Mouse (Mus musculus) spleen, adult 2 months (tissue): ENCODE data around the gene Ptbp3. TPM values are rescaled to one million over a fixed set of nuclear protein-coding genes. Genes with fewer than 3 reads are reported as not detected.

Experiments used
- DNase-seq, 2 experiments: peaks; one replicate each; pipeline versions ENCODE4 v3.0.0 to v3.0.0-alpha.2; 2012 to 2021; ENCODE audit warnings: low spot score in 2 of 2, low read depth in 1 of 2
- H3K27ac ChIP-seq: fragments of 200-500 bp; 2 replicates; pipeline ENCODE4 v1.5.1; 2012; ENCODE audit warnings: low read length, inconsistent platforms; ENCODE audit not compliant: insufficient read depth
- H3K27me3 ChIP-seq: fragments of 200-500 bp; 2 replicates; pipeline ENCODE4 v1.6.1; 2012; ENCODE audit warnings: mild to moderate bottlenecking, moderate library complexity, low read length, inconsistent platforms; ENCODE audit not compliant: control insufficient read depth, insufficient read depth
- H3K36me3 ChIP-seq: fragments of 200-500 bp; 2 replicates; pipeline ENCODE4 v1.6.1; 2012; ENCODE audit warnings: mild to moderate bottlenecking, low read length, inconsistent platforms; ENCODE audit not compliant: control insufficient read depth, insufficient read depth
- H3K4me1 ChIP-seq: fragments of 200-500 bp; 2 replicates; pipeline ENCODE4 v1.6.1; 2011; ENCODE audit warnings: inconsistent platforms; ENCODE audit not compliant: control insufficient read depth, insufficient read depth, insufficient read length
- H3K4me3 ChIP-seq: fragments of 200-500 bp; 2 replicates; pipeline ENCODE4 v1.5.1; 2011; ENCODE audit warnings: mild to moderate bottlenecking, inconsistent platforms; ENCODE audit not compliant: insufficient read depth, insufficient read length; ENCODE audit errors: extremely low read depth
- CTCF ChIP-seq: fragments of 200-500 bp; IDR thresholded peaks from 2 replicates; pipeline ENCODE4 v1.5.1; 2011; ENCODE audit warnings: mild to moderate bottlenecking, inconsistent platforms; ENCODE audit not compliant: insufficient read depth, insufficient read length, insufficient replicate concordance; ENCODE audit errors: extremely low read depth
- POLR2A ChIP-seq: fragments of 200-500 bp; IDR thresholded peaks from 2 replicates; pipeline ENCODE4 v1.6.1; 2011; ENCODE audit warnings: low read depth, low read length, inconsistent platforms
- WGBS: fragments of 180-500 bp; shearing (Covaris S2); methylation state at CpG from one replicate; pipeline ENCODE4 v1.1.7; 2018; 5-methylcytosine and 5-hydroxymethylcytosine counted together
- polyA plus RNA-seq: library from polyadenylated mRNA; depleted of rRNA; stranded (reverse); fragments of >200 nt; gene quantifications from 2 replicates; pipeline ENCODE4 v1.2.3, GENCODE M21; 2012

Gene Ptbp3
- polyA plus RNA-seq, 1 experiment = 49.8 TPM

DNA sequence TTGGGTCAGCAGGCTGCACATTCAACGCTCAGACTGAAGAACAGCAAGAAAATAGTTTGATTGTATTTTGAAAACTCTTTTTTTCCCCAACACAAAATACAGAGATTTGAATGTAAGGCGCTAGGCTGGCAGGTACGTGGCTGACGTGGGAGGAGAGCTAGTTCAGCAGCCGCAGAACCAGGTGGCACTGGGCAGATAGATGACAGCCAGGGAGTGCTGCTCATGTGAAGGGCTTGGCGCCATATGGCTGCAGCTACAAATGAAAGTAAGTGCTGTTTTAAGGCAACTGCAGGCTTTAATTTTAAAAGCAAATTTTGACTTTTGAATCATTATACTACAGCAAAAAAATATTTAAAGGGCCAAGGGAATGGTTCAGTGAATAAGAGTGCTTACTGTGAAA is 86.7 kb downstream of the Ptbp3 start:
- H3K4me1 ChIP-seq = no peaks in the 10 kb centered on the region; the same call in 1 of the 2 replicates
- DNase-seq = no peak
- WGBS = 73% methylated on average over 6 of the region's 6 CpGs
- TF ChIP-seq CTCF (no peak), POLR2A (no peak)
- no peaks in the 10 kb centered on the region for H3K27me3 ChIP-seq
- no peak overlapping the region for H3K27ac ChIP-seq
- H3K36me3 ChIP-seq = no peaks in the 10 kb centered on the region
- H3K4me3 ChIP-seq = no peak overlapping the region

DNA sequence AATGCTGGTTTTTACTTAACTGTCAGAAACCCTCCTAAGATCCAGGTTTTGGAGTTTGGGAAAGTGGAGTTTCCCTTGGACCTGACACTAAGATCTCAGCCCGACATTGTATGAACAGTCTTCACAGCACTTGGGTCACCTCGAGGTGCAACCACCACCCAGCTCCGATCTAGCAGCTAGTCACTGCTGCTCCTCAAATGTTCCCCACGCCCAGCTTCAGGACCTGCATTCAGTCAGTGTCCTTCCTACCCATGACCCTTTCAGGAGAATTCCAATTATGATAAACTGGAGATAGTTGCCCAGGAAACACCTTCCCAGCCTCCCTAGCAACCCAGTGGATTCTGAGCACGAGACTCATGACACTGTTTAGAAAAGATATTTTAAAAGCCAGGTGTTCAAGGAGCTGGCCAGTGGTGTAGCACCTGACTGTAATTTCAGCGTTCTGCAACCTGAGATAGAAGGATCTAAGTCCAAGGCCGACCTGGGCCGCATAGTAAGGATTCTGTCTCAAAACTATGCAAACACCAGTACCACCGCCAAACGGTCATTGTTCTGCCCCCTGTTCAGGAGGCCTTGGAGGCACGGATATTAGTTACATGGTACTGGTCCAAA is 87.9 kb downstream of the Ptbp3 start:
- 90% methylated on average over 11 of the region's 11 CpGs for WGBS
- Histone ChIP-seq H3K27me3 (no peaks in the 10 kb centered on the region), H3K27ac (no peak overlapping the region), H3K4me1 (no peaks in the 10 kb centered on the region; the same call in 1 of the 2 replicates), H3K36me3 (no peaks in the 10 kb centered on the region), H3K4me3 (no peak overlapping the region)
- no peak for TF ChIP-seq POLR2A
- no peak for TF ChIP-seq CTCF
- no peak for DNase-seq

DNA sequence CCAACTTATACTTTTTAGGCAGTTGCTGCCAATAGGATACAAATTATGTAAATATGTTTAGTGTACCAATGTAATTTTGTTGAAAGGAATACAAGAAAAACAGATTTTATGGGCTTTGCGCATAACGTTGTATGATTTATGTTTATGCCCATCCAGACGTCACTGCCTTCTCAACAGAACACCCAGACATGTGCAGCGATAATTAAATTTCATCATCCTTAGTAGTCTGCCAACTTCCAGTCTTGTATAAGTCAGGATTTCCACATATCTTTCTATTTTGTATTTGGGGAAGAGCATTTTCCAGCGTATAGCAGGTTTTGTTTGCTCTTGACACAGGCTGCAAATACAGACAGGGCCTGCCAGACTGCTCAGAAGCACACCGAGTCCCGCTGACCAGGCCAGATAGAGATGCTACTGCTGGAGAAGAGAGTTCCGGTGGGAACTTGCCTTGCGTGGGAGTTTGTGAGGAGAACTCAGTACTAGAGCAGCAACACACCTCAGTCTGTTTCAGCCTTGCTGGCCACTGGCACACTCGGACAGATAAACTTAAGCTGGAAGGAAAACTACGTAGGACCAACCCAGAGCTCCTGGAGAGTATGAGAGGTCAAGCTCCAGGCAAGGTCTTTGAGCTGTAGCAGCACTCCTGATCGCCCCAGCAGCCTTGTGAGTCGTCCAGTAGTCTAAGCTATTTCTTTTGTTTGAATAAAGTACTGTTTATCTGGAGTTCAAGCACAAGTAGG is 89.8 kb downstream of the Ptbp3 start:
- H3K4me3 ChIP-seq = no peak overlapping the region
- no peak for DNase-seq
- H3K36me3 ChIP-seq = no peaks in the 10 kb centered on the region
- no peaks in the 10 kb centered on the region for H3K27me3 ChIP-seq
- no peak for TF ChIP-seq POLR2A
- no peak for TF ChIP-seq CTCF
- WGBS = 93% methylated on average over 13 of the region's 13 CpGs
- no peak overlapping the region for H3K27ac ChIP-seq
- H3K4me1 ChIP-seq = peaks cover 2% of the 10 kb centered on the region; the same call in 1 of the 2 replicates

DNA sequence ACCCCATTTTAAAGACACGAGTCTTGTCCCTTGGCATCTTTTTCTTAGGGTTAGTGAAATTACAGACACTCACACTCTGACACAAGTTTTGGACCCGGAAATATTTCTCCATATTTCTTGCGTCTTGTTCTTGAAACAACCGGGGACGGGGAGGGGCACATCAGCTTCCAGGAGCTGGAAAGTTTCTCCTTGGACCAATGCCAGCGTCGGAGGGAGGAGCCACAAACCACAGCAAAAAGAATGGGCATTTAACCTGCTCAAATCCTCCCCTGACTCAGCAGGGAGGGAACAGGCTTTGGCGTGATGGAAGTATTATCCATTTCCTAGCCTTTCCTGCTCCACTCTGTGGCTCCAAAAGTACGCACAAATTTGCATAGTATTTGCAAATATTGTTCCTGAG is 91.2 kb downstream of the Ptbp3 start:
- TF ChIP-seq CTCF (no peak), POLR2A (no peak)
- DNase-seq = no peak

DNA sequence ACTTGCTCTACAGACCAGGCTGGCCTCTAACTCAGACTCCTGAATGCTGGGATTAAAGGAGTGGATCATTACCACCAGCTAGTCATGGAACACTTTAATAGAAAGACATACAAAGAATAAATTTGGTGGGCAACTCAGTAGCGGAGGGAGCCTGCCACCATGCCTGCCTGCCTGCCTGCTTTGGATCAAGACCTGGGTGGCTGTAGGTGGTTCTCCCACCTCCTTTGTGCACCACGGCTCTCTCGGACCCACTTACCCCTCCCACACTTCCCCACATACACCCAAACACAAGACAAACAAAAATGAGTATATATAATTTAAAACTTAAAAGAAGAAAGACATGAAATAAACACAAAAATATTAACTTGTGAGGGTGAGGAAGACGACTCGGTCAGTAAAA is 92.1 kb downstream of the Ptbp3 start:
- Histone ChIP-seq H3K4me1 (peaks cover 2% of the 10 kb centered on the region; the same call in 1 of the 2 replicates), H3K27ac (no peak overlapping the region), H3K4me3 (no peak overlapping the region), H3K36me3 (no peaks in the 10 kb centered on the region), H3K27me3 (no peaks in the 10 kb centered on the region)
- TF ChIP-seq POLR2A (no peak), CTCF (no peak)
- 93% methylated on average over 5 of the region's 5 CpGs for WGBS
- no peak for DNase-seq

More for the DNA sequence above, 91.2 kb downstream of the Ptbp3 start:
- no peak overlapping the region for H3K27ac ChIP-seq
- no peak overlapping the region for H3K4me3 ChIP-seq
- 56% methylated on average over 9 of the region's 9 CpGs for WGBS
- no peaks in the 10 kb centered on the region for H3K27me3 ChIP-seq
- no peaks in the 10 kb centered on the region for H3K36me3 ChIP-seq
- H3K4me1 ChIP-seq = peaks cover 2% of the 10 kb centered on the region; the same call in 1 of the 2 replicates

DNA sequence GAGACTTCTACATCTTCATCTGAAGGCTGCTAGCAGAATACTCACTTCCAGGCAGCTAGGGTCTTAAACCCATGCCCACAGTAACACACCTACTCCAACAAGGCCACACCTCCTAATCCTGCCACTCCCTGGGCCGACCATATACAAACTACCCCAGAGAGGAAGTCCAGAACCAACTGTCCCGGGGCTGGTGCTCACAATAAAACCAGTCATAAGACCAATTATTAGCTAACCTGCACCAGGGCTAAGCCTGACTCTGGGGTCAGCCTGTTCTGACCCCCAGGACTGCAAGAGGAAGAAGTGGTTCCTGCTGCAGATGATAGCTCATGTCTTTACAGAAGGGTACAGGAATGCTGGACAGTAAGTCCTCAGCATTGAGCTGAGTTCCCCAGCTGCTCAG is 93.7 kb downstream of the Ptbp3 start:
- DNase-seq = no peak
- peaks cover 2% of the 10 kb centered on the region; the same call in 1 of the 2 replicates for H3K4me1 ChIP-seq
- no peak overlapping the region; the same call in 1 of the 2 replicates for H3K27ac ChIP-seq
- TF ChIP-seq POLR2A (no peak), CTCF (no peak)
- no peak overlapping the region for H3K4me3 ChIP-seq
- H3K36me3 ChIP-seq = no peaks in the 10 kb centered on the region
- 20% methylated on average over 2 of the region's 2 CpGs for WGBS
- H3K27me3 ChIP-seq = no peaks in the 10 kb centered on the region

DNA sequence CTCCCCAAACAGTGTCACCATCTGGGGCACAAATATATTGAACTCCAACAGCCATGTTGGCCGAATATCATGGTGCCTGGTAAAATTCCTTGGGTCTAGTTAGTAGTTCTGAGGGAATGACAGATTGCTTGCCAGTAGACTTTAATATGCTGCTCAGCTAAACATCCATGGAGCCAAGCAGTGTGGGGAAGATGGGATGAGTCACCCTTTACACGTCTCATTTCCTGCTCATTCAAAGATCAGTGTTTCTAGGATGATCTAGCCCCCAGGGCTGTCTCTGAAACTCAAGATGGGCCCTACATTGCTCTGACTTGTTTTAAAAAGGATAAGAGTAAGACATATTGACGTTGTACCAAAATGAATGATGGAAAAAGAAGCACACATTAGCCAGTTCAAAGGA is 95.1 kb downstream of the Ptbp3 start:
- 77% methylated on average over 3 of the region's 3 CpGs for WGBS
- Histone ChIP-seq H3K4me1 (peaks cover 4% of the 10 kb centered on the region; the same call in 1 of the 2 replicates), H3K27ac (no peak overlapping the region)

More for the DNA sequence above, 95.1 kb downstream of the Ptbp3 start:
- TF ChIP-seq POLR2A (no peak), CTCF (no peak)
- no peak for DNase-seq
- H3K4me3 ChIP-seq = no peak overlapping the region
- H3K36me3 ChIP-seq = no peaks in the 10 kb centered on the region
- no peaks in the 10 kb centered on the region for H3K27me3 ChIP-seq
